Mouse (Mus musculus) adrenal gland, adult (tissue): Measurements from ENCODE around the gene Slf2.

Experiments
- DNase-seq, 2 experiments: peaks; one replicate each; pipeline ENCODE4 v3.0.0; 2022 to 2023; ENCODE audit warnings: low spot score in 1 of 2; ENCODE audit not compliant: inconsistent age in 2 of 2

Gene Slf2

DNA sequence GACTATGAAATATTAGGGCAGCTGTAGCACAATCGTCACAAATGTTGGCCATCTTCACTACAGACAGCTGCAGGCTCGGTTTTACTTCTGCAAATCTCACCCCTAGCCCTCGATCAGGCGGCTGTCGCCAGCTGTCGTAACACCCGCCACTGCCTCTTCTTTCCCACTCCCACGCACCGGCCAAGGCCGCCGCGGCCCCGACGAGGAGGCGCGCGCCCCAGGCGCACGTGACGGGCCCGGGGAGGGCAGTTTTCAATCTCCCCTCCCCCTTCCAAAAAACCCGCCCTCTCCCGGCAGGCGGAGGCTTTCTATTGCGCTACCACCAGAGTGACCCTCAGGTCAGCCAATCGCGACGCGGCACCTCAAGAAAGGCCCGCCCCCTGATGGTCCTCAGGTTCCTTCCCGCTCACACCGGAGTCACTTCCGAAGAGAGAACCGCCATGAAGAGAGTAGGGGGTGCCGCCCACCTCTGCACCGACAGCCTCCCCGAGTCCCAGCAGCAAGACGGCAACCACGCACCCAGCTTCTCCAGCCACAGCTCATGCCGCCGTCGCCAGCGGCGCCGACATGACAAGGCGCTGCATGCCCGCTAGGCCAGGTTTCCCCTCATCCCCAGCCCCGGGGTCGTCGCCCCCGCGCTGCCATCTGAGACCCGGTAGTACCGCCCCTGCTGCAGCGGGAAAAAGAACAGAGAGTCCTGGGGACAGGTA, at the start of gene Slf2:
Gene Slf2 (plus strand): TSS at position 408 of the 710 bp plus-strand sequence.
- DNase-seq, result peak; percentile 98 to 100

DNA sequence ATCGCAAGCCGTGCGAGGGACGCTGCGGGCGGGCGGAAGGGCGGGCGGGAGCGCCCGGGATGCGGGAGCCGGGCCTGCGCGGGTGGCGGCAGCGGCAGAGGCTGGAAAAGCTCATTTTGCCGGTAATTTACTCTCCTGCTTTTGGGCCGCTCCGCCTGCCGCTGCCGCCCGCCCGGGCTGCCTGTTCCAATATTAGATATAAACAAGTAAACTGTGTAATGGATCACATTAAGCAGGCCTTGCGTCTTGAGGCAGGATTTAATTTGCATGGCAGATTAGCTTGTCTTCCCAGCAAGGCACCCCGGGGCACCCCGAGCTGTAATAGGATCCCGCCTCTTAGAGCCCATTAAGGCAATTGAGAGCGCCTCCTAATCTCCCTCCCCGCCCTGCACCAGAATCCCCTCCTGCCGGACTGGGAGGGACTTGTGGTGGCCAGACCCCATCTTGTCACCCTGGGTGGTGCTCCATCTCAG, 48.4 kb upstream of the Slf2 start:
- DNase-seq, result peak in 1 of 2 experiments; percentile 48

DNA sequence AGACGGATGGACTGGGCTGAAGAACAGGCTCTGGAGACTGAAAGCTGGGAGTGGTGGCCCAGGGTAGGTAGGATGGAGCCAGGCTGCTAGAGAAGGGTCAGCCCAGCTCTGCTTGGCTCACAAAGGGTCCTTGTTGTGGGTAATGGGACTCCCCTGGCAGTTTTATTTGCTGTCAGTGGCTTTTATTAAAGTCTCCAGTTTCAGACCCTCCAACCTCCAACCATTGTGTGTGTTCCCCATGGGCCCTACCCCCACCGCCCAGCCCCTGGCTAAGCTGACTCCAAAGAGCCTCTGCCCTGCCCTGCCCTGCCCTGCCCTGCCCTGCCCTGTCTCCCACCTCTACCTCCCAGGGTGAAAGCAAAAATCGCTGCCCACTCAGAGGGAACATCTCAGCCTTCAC, 46.6 kb upstream of the Slf2 start:
- no peak for DNase-seq

DNA sequence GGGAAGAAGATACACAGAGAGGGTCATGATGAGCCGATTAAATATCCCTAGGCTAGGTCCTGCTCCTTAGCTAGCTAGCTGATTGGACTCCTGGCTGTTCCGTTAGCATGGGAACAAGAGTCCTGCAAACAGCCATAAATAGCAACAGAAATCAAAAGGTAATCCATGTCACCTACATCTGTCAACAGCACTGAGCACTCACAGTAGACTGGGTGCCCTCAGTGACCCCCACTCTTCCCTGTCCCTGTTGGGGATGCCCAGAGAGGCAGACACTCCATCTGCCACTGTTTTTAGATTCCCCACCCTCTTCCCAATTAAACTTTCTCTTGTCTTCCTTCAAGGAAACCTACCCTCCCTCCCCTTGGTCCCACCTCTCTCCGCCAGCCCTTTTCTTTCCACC, 44.5 kb upstream of the Slf2 start:
- no peak for DNase-seq

DNA sequence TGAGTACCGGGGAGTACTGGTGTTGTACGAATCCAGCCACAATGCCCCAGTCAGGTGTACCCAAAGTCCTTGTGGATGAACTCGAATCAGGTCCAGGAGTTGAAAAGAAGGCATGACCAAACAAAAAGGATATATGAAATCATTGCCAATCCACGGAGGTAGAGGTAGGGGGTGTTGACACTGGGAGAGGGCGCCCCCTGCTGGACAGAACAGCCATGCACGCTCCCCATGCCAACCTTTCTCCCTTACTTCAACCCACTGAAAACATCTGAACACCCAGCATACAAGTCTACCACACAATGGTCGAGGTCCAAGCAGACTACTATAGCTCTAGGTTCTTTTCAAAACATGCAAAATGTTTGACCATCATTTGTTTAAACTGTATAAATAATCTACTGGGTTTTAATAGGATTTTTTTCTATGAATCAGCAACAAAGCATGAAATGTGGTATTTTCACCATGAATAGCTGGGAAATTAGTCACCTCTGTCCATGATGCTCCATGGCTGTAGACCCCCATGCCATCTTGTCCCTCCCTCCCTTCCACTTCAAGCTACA, 43.2 kb upstream of the Slf2 start:
- peak; percentile 45 to 85 for DNase-seq

- DNase-seq, result no peak
These were observed 41.4 kb upstream of the Slf2 start for GRCm38 (mm10) chr19:44889548-44889947.

GRCm38 (mm10) chr19:44891446-44891845, 39.5 kb upstream of the Slf2 start:
- DNase-seq, result no peak

DNA sequence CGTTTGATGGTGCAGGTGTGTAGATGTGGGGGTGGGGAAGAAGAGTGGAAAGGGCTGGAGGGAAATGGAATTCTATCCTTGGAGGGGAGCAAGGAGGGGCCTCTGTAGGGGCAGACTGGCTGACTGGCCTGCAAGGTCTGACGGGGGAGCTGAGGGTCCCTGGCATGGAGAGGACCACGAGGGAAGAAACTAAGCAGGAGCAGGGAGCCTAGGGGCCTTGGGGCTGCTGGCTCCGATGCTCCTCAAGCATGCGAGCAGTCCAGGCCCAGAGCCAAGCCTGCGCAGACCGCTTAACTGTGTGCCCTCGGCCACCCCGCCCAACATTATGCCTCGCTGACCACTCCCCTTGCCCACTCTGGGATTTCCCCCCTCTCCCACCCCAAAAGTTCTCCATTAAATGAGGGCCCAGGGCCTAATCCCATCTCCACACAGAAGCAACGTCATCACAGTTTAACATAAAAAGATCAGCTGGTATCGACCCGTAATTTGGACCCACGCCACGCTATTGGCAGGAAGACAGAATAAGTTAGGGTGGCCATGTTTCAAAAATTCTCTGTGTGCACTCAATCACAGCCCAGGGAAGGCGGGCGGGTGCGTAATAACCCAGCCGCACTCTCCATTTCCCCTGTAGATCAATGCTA, 37.6 kb upstream of the Slf2 start:
- no peak for DNase-seq

- peak; percentile 66 to 85 for DNase-seq
These were observed 35.7 kb upstream of the Slf2 start for GRCm38 (mm10) chr19:44895245-44895644.

DNA sequence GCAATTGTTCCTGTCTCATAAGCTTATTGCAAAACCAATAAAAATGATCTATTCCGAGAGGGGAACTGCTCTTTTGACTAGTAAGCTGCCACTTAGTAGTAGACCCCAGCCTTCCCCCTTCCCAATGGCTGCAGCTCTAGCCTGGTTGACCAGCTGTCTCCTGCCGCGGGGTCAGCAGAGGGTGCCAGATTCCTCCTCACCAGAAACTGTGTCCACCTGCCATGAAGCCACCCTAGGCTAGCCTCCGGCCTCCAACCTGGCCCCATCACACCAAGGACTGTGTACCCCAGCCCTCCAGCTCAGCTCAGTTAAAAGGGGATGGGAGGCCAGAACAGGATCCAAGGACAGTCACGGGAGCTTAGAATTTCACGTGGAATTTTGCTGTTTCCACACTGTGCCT, 34.5 kb upstream of the Slf2 start:
- no peak for DNase-seq

GRCm38 (mm10) chr19:44897521-44897920, 33.4 kb upstream of the Slf2 start:
- DNase-seq, result peak in 1 of 2 experiments; percentile 33

DNA sequence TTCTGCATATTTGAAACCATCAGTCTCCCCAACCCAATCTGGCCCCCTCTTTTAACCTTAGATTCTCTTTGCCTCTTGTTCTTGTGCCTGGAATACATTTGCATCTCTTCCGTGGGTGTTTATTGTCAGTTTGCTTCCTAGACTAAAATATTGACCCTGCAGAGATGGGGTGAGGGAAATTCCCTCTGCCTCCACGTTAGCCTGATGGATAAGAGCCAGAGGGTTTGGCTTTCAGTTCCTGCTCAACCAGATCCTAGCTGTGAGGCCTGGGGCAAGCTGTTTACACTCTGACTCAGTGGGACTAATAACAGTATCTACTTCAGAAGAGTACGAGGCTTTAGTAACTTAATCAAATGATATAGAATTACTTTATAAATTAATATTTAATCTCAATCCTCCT, 32.3 kb upstream of the Slf2 start:
- DNase-seq, result no peak

- DNase-seq, result no peak
These were observed 31.7 kb upstream of the Slf2 start for GRCm38 (mm10) chr19:44899104-44899793.

DNA sequence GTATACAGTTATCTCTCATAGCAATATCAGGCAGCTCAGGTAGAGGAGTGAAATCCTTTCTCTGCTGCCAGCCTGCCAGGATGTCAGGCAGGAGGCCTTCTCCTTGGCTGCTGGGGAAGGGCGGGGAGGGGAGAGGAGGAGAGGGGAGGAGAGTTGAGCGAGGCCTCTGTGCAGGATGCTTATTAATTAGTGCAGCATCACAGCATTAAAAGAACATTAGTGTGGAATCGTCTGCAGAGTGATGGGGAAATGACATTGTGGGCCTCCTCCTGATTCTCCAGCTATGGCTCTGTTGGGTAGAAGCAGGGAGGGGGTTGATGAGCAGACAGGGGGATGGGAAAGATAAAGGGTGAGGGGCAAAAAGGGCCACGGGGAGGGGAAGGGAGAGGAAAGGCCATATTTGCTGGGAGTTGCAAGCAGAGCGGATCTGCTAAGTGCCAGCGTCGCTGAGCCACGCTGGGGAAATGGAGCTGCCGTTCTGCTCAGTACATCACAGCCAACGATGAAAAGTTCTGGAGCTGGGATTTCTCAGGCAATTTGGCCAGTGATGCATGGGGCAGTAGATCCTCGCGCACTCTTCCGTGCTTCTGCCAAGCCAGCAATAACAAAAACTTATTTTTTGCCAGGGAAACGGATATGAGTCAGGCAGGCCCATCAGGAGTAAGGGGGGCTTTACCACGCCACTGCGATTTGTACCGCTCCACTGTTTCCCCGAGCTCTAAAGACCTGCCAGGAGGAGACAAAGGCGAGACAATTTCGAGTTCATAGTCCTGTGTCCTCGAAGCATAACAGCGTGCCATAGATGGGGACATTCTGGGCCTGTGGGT, 30.8 kb upstream of the Slf2 start:
- DNase-seq, result no peak

- no peak for DNase-seq
These were observed 29.9 kb upstream of the Slf2 start for GRCm38 (mm10) chr19:44901047-44901446.

- DNase-seq, result no peak
These were observed 28.6 kb upstream of the Slf2 start for GRCm38 (mm10) chr19:44902324-44902723.

GRCm38 (mm10) chr19:44903343-44904000, 27.5 kb upstream of the Slf2 start:
- DNase-seq, result no peak

- DNase-seq, result no peak
These were observed 26.7 kb upstream of the Slf2 start for GRCm38 (mm10) chr19:44904141-44904720.

GRCm38 (mm10) chr19:44905316-44905715, 25.6 kb upstream of the Slf2 start:
- DNase-seq, result no peak
